Mouse (Mus musculus) right cerebral cortex, postnatal 4 days (tissue): Measurements from ENCODE around the gene Cts8.

Source experiments
- DNase-seq: peaks from one replicate; pipeline ENCODE4 v3.0.0-alpha.2; 2022

Cts8 gene

GRCm38 (mm10) chr13:61255258-61255657, at the start of gene Cts8:
Cts8 (minus strand) TSS chr13:61255358.
- no peak for DNase-seq

- no peak for DNase-seq
Measured at GRCm38 (mm10) chr13:61288739-61289138, 33.6 kb upstream of the Cts8 start, which contains the start of gene Gm49398. Gm49398 (minus strand) TSS chr13:61288839.

- peak; percentile 23 for DNase-seq
Measured at GRCm38 (mm10) chr13:61241076-61241947, 13.8 kb downstream of the Cts8 start.

GRCm38 (mm10) chr13:61203310-61203709, 51.8 kb downstream of the Cts8 start, which contains the start of gene Cts6:
Cts6 (minus strand) TSS chr13:61203410.
- no peak for DNase-seq
